10 mouse cellular contexts compared by ENCODE assay signal in genomic region chr19:16386514-16386913, GRCm38 (mm10). TPM values are rescaled to one million over a fixed set of nuclear protein-coding genes. Genes with fewer than 3 reads are reported as not detected.
DNase-seq lines count a peak whose midpoint lies in the region; ATAC-seq and TF ChIP-seq lines count a peak whose summit lies in the region.
"Had no signal": no experiment of that assay in that cellular context is flagged by ENCODE, and none has a peak within 500 bp of the region (broad histone marks: within the 10 kb centered on the region; RNA-seq: fewer than 3 reads in every experiment).

No protein-coding gene starts in this region.

- TF ChIP-seq CTCF in stomach, postnatal 0 days (IDR thresholded peaks at IDR 0.05; ENCODE audit: low read depth): no peak

- H3K4me1 ChIP-seq in stomach, postnatal 0 days (replicated peaks; ENCODE audit: control insufficient read depth, insufficient read depth): no peaks in the 10 kb centered on the region
- H3K4me1 ChIP-seq: heart, embryonic 10.5 days had no signal

- H3K9me3 ChIP-seq in stomach, postnatal 0 days (ENCODE audit: control insufficient read depth, low read length): no peaks in the 10 kb centered on the region
- H3K9me3 ChIP-seq: heart, embryonic 10.5 days had no signal

- ATAC-seq in stomach, postnatal 0 days (ENCODE audit: low FRiP score, low TSS enrichment): 0 out of 2 replicates have a peak, but pooled peaks have one; percentile 49

- peak; percentile 89 for DNase-seq in heart, adult 11 months
- no peak for DNase-seq in heart, adult 9 months (ENCODE audit: low spot score in 2 of 2)
- DNase-seq in right cerebral cortex, adult 18-20 months: peak; percentile 61
- no peak for DNase-seq in right cerebral cortex, postnatal 4 days
- DNase-seq in adrenal gland, postnatal 25 days: peak; percentile 29
- no peak for DNase-seq in stomach, postnatal 0 days (ENCODE audit: low spot score)
- no peak for DNase-seq in layer of hippocampus, postnatal 14 days (ENCODE audit: low spot score in 2 of 2)
- DNase-seq: cerebellum, postnatal 25 days; kidney, postnatal 25 days had no signal

- no peak overlapping the region for H3K9ac ChIP-seq in stomach, postnatal 0 days (ENCODE audit: low read length)

- 45% methylated on average over 6 of the region's 6 CpGs for WGBS in stomach, postnatal 0 days

- no peaks in the 10 kb centered on the region for H3K27me3 ChIP-seq in stomach, postnatal 0 days (ENCODE audit: control insufficient read depth, insufficient read depth, low read length)

- H3K27ac ChIP-seq in stomach, postnatal 0 days (replicated peaks): no peak overlapping the region
- H3K27ac ChIP-seq: heart, embryonic 10.5 days had no signal

- H3K4me2 ChIP-seq in stomach, postnatal 0 days (replicated peaks; ENCODE audit: low read depth): no peak overlapping the region

- H3K36me3 ChIP-seq in stomach, postnatal 0 days (ENCODE audit: control insufficient read depth, insufficient read depth, low read length): peaks cover 2% of the 10 kb centered on the region; the same call in 1 of the 2 replicates

- no peak for TF ChIP-seq EP300 in stomach, postnatal 0 days (optimal IDR thresholded peaks at IDR 0.05)

- no peak overlapping the region for H3K4me3 ChIP-seq in stomach, postnatal 0 days (ENCODE audit: low read depth, low read length)
- H3K4me3 ChIP-seq: heart, embryonic 10.5 days had no signal

RNA-seq across cellular contexts. Expression of gene Gna14, which starts 49.0 kb away (rescaled TPM):
- total RNA-seq in adrenal gland, postnatal 25 days (2021): 31.3 and 32.4 TPM in 2 replicates
- 9.0 and 11.7 TPM in 2 replicates for polyA plus RNA-seq in stomach, postnatal 0 days (2015; fragmentation: Nextera tagmentation; extraction: Ambion mirVana)
- 1 to 10 TPM; 1.1 to 1.7 TPM for total RNA-seq in layer of hippocampus, postnatal 14 days (2021)

Comparison
In these comparisons a context has a peak if more than half of its experiments do, and no peak if none do; other contexts are left out.
1. DNase-seq: peak in heart, adult 11 months (single experiment), right cerebral cortex, adult 18-20 months (single experiment) and adrenal gland, postnatal 25 days (single experiment); none in heart, adult 9 months (0 of 2), right cerebral cortex, postnatal 4 days (single experiment), stomach, postnatal 0 days (single experiment) and layer of hippocampus, postnatal 14 days (0 of 2).
2. RNA of gene Gna14, which starts 49.0 kb away (total RNA-seq): 31.3 to 32.4 TPM in adrenal gland, postnatal 25 days; 1.1 to 1.7 TPM in layer of hippocampus, postnatal 14 days; every median in the first group is over 10 times any median in the second.